Mouse (Mus musculus) limb, embryonic 11.5 days (tissue): Measurements from ENCODE around the gene Ino80. TPM values are rescaled to one million over a fixed set of nuclear protein-coding genes. Genes with fewer than 3 reads are reported as not detected.

ENCODE experiments used
- polyA plus RNA-seq: library from polyadenylated mRNA; unstranded; fragments of >200 nt; fragmentation: Nextera tagmentation; extraction: Ambion mirVana; gene quantifications from 2 replicates; pipeline ENCODE4 v1.2.1, GENCODE M21; 2014

The Ino80 gene
- polyA plus RNA-seq, 1 experiment from 2014 or later: 5.2 TPM

Other genes with a start within 250 kb of the Ino80 start
- 0.20 TPM in 1 of 2 replicates, not detected in the other for gene Ppp1r14d, start 247.8 kb downstream of the Ino80 start, polyA plus RNA-seq
- gene Spint1, start 240.3 kb downstream of the Ino80 start, polyA plus RNA-seq: 6.1 and 8.0 TPM in 2 replicates
- gene Rhov, start 206.4 kb downstream of the Ino80 start, polyA plus RNA-seq: 2.7 and 4.3 TPM in 2 replicates
- 12.1 and 14.6 TPM in 2 replicates for gene Vps18, start 188.9 kb downstream of the Ino80 start, polyA plus RNA-seq
- 3.1 and 3.4 TPM in 2 replicates for gene Dll4, start 151.9 kb downstream of the Ino80 start, polyA plus RNA-seq
- gene Chac1, start 126.5 kb downstream of the Ino80 start, polyA plus RNA-seq: 0.57 and 0.69 TPM in 2 replicates
- gene Exd1, start 69.9 kb upstream of the Ino80 start, polyA plus RNA-seq: 0.29 and 0.43 TPM in 2 replicates
- 60.7 and 65.5 TPM in 2 replicates for gene Chp1, start 70.0 kb upstream of the Ino80 start, polyA plus RNA-seq
- gene Nusap1, start 140.6 kb upstream of the Ino80 start, polyA plus RNA-seq: 90.4 and 94.3 TPM in 2 replicates
- gene Oip5, start 140.8 kb upstream of the Ino80 start, polyA plus RNA-seq: 33.0 and 35.6 TPM in 2 replicates
- gene Ndufaf1, start 185.1 kb upstream of the Ino80 start, polyA plus RNA-seq: 43.4 and 51.7 TPM in 2 replicates
- gene Rtf1, start 197.4 kb upstream of the Ino80 start, polyA plus RNA-seq: 46.1 and 48.0 TPM in 2 replicates